Mouse (Mus musculus): ENCODE measurements at regions not wholly inside any gene's neighbourhood (a gene's known extent, or its start where the extent isn't known, plus 50 kb on each side); places are given as distances from the start of the nearest gene placed in this dataset.

GRCm38 (mm10) chr2:115307248-115307647 is 274.3 kb upstream of the BC052040 start:
- DNase-seq (ENCODE audit: low read depth, low spot score), result no peak

GRCm38 (mm10) chr2:115309856-115310631 is 271.5 kb upstream of the BC052040 start:
- DNase-seq (ENCODE audit: low read depth, low spot score), result no peak

- DNase-seq (ENCODE audit: low read depth, low spot score), result no peak
Measured at GRCm38 (mm10) chr2:115318551-115318950, 263.0 kb upstream of the BC052040 start.

- DNase-seq (ENCODE audit: low read depth, low spot score), result peak; percentile 49
Measured at GRCm38 (mm10) chr2:115322582-115322981, 258.9 kb upstream of the BC052040 start.

GRCm38 (mm10) chr2:115326526-115326925 is 255.0 kb upstream of the BC052040 start:
- no peak for DNase-seq (ENCODE audit: low read depth, low spot score)

GRCm38 (mm10) chr2:115338178-115338577 is 243.3 kb upstream of the BC052040 start:
- DNase-seq (ENCODE audit: low read depth, low spot score), result no peak

- no peak for DNase-seq (ENCODE audit: low read depth, low spot score)
Measured at GRCm38 (mm10) chr2:115339034-115339433, 242.5 kb upstream of the BC052040 start.

GRCm38 (mm10) chr2:115342360-115342759 is 239.2 kb upstream of the BC052040 start:
- DNase-seq (ENCODE audit: low read depth, low spot score), result no peak

GRCm38 (mm10) chr2:115346551-115346950 is 235.0 kb upstream of the BC052040 start:
- no peak for DNase-seq (ENCODE audit: low read depth, low spot score)

GRCm38 (mm10) chr2:115348263-115348662 is 233.3 kb upstream of the BC052040 start:
- peak; percentile 86 for DNase-seq (ENCODE audit: low read depth, low spot score)

- no peak for DNase-seq (ENCODE audit: low read depth, low spot score)
Measured at GRCm38 (mm10) chr2:115371072-115371471, 210.4 kb upstream of the BC052040 start.

GRCm38 (mm10) chr2:115375336-115375735 is 206.2 kb upstream of the BC052040 start:
- DNase-seq (ENCODE audit: low read depth, low spot score), result no peak

- no peak for DNase-seq (ENCODE audit: low read depth, low spot score)
Measured at GRCm38 (mm10) chr2:115384414-115385180, 196.9 kb upstream of the BC052040 start.

- peak; percentile 51 for DNase-seq (ENCODE audit: low read depth, low spot score)
Measured at GRCm38 (mm10) chr2:115385207-115386168, 196.0 kb upstream of the BC052040 start.

- DNase-seq (ENCODE audit: low read depth, low spot score), result no peak
Measured at GRCm38 (mm10) chr2:115391575-115391974, 189.9 kb upstream of the BC052040 start.

GRCm38 (mm10) chr2:115392082-115392762 is 189.3 kb upstream of the BC052040 start:
- peak; percentile 90 for DNase-seq (ENCODE audit: low read depth, low spot score)

- DNase-seq (ENCODE audit: low read depth, low spot score), result peak; percentile 77
Measured at GRCm38 (mm10) chr2:115394091-115394490, 187.4 kb upstream of the BC052040 start.

GRCm38 (mm10) chr2:115398550-115398949 is 183.0 kb upstream of the BC052040 start:
- DNase-seq (ENCODE audit: low read depth, low spot score), result no peak

GRCm38 (mm10) chr2:115399107-115399740 is 182.3 kb upstream of the BC052040 start:
- no peak for DNase-seq (ENCODE audit: low read depth, low spot score)

- DNase-seq (ENCODE audit: low read depth, low spot score), result no peak
Measured at GRCm38 (mm10) chr2:115399987-115400550, 181.4 kb upstream of the BC052040 start.

All from forelimb bud, embryonic 11.5 days (tissue).